Mouse (Mus musculus): ENCODE data around the gene Cachd1.

Gene Cachd1

DNA sequence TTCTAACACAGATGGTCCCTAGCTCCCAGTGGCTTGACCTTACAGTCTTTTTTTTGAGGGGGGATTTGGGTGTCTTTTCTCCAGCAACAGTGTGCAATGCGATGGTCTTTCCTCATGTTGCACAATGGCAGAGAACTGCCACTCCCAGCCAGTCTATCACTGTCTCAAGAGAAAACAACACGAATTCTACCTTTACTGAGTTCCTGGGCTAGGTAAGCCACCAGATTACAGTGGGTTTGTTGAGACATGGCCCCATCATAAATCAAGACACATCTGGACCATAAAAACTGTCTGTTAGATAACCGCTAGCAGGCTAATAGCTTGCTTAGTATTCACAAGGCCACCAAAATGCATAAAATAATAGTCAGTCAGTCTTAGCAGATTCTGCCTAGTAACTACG lies 147.8 kb downstream of the Cachd1 start:
- no peak for DNase-seq

DNA sequence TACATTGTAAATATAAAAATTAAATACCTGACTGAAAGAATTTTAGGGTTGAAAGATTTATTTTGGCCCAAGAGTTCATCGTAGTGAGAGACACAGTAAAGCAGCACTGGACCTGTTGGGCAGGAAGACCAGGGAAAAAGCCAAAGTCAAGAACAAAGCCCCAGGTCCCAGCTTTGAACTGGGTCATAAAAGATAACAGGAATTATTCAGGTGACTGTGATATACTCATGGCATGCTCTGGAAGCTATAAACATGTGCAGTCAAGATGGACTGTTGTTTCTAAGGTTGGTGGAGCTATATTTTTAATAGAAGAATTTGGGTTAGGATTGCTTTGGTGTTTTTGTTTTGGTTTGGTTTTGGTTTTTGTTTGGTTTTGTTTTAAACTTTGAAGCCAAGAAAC lies 148.7 kb downstream of the Cachd1 start:
- DNase-seq = no peak

DNA sequence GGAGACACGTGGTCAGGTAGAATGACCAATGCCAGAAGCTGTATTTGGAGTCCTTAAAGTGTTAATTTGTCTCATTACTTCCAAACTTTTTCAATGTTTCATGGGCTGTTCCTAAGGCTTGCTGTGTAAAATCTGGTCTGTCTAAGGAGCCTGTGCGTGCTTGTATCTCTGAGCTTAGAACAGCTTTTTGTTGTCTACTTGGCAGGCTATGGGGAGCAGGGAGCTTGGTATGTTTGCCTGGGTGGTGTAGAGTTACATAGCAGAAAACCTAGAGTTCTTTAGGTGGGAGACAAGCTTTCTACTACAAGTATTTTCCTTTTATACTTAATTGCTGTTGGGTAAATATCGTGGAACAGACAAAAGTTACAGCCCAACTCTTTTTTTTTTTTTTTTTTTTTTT lies 150.1 kb downstream of the Cachd1 start:
- no peak for DNase-seq

DNA sequence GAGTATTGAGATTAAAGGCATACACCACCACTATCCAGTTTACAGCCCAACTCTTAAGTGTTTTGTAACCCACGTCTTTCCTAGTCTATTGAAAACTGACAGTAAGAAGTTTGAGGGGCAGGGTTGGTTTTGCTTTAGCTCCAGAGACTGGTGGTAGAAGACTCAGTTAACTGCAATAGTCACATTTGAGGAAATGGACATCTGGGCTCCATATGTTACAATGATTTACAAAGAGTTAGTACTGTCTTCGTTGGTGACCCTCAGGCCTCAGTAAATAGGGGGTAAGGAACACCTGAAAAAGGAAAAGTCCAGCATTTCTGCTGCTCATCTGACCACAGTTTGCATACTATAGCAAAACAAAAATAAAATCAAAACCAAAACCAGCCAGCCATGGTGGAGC lies 150.6 kb downstream of the Cachd1 start:
- DNase-seq = no peak

DNA sequence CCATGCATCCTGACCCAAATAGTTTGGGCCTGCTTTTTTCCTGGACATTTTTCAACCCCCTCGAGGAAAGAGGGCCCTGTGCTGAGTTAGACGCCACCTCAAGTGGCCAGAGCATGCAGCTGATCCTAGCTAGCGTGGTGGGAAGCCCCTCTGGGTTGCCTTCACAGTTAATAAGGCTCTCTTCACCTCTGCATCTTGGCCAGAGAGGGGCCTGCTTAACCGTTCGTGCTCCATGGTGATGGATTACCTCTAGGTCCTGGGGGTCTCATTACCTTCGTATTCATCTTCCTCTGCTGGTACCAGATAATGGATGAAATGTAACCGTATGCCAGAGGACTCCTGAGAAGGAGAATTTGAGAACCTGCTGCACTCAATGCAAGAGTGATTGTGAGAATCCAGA lies 167.2 kb downstream of the Cachd1 start:
- DNase-seq = no peak

DNA sequence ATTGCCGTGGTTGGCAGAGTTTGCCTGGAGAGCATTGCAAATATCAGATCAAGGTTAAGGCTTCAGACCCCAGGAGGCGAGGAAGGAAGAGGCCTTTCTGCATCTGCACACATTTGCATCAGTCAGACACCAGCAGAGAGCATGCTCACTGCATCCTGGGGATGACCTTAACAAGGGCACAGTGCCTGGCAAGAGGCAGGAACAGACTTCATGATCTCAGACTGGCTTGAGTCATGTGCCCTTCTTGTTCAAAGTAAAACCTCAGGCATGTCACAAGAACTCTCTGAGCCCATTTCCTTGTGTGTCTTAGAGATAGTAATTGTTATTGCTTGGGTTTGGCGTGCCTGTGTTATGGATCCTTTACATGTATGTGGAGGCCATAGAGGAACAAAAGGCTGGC lies 167.8 kb downstream of the Cachd1 start:
- DNase-seq = no peak

DNA sequence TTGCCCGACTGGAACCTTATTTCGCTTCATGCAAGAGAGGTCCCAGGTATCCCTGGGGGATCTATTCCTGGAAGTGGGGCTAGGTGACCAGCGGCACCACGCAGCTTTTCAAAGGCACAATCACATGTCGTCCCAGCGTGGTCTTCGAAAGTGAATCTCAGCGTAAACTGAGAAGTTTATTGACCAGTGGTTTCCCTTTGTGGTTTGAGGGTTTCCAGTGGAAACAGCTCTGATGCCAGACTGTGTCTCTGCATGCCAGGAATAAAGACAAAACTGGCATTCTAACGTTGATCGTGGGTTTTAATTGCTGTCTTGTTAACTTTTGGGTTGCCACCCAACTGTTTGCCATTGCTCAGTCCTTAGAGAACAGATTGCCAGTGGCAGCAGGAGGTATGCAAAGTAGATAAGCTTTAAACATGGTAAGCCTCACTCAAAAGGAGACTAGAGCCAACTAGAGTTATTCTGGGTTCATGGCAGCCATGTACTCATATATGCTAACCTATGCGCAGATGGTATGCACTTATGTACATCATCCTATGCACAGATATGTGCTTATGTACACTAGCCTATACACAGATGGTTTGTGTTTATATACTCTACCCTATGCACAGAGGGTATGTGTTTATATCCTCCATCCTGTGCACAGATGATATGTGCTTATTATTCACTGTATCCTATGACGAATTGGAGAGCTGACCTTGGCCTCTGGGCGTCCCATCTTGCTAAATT lies 168.9 kb downstream of the Cachd1 start:
- no peak for DNase-seq

DNA sequence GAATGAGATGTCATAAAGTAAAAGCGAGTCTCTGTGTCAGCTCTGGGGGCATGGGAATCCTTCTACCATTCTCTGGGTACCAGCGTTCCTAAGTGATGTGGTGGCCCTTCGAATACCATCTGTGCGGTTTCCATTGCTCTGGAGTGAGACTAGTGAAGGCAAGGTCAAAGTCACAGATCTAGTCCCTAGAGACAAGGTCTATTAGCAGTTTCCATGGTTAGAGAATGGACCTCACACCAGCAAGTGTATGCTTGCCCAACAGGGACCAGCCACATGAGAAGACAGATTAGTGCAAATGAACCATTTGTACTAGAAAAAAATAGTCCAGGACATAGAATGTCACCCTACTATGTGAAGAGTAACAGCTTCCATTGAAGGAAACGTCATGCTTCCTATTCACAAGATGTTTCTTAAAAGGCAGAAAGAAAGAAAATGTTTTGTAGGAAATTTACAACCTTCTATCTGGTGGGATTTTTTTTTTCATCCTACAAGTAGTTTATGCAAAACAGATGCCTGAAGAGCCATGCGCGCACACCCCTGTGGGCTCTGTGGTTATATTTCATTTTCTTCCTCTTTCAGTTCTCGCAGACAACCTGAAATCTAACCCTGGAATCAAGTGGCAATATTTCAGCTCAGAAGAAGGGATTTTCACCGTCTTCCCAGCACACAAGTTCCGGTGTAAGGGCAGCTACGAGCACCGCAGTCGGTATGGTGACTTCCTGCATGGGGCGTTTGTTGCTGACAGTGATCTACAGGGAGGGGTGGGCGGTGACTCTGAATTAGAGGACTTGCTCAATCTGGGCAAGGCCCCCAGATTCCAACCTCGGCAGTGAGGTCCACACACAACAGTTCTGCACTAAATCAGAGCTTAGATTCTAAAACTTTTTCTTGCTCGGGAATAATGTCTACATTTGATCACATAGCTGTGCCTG lies 172.3 kb downstream of the Cachd1 start:
- DNase-seq = no peak

DNA sequence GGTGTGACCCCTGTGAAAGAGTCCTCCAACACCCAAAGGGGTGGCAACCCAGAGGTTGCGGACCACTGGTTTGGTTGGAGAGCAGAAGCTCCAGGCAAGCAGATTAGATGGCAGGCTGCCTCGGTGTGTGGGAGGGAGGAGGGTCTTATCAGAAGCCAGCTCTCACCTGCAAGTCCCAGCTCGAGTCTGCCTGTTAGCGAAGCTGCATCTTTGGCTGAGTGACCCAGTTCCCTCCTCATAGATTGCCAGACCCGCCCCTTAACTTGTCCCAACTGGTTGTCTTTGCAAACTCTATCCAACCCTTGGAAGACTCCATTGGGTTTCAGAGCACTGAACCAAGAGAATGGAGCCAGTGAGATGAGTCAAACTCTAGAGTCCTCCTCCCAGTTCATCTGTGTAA lies 173.8 kb downstream of the Cachd1 start:
- DNase-seq = no peak

DNA sequence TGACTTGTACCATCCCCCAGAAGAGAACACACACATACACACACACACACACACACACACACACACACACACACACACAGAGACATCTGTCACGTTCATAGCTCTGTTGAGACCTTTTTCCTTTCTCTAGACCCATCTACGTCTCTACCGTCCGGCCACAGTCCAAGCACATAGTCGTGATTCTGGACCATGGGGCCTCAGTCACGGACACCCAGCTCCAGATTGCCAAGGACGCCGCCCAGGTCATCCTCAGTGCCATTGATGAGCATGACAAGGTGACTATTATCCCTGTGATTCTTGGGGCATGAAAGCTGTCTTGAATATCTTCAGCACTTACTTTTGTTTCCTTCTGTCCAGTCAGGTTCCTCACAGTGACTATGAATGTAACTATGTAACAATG lies 175.4 kb downstream of the Cachd1 start:
- no peak for DNase-seq

DNA sequence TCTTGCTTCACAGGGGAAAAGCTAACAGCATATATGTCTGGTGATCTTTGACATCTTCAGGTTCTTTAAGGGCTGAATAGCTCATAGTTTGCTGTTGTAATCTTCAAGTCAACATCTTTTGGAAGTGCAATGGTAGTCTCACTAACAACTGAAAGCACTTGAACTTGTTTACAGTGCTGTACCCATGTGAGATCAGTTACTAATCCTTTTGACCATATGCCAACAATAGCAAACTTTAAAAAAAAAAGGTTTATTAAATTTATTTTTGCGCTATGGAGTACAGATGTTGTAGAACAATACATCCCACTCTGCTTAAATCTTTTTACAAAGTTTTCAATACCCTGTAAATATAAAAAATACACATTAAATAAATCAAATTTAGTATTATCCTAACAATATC lies 186.9 kb downstream of the Cachd1 start:
- no peak for DNase-seq

DNA sequence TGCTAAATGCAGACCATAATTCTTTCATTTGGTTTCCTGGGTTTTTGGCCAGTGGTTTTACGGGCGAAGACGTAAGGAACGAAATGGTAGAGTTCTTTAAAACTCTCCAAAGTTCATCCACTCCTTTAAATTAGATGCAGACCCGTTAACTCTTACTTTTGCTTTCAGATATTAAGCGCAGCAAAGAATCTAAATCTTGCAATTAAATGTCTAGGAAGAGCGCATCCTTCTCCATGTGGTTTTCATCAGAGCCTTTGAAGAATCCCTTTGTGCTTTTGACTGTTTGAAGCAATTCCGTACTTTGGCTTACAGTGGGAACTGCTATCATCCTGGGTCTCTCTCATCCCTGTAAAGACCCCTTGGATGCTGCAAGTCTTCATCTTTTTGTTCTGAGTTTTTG lies 187.3 kb downstream of the Cachd1 start:
- no peak for DNase-seq

DNA sequence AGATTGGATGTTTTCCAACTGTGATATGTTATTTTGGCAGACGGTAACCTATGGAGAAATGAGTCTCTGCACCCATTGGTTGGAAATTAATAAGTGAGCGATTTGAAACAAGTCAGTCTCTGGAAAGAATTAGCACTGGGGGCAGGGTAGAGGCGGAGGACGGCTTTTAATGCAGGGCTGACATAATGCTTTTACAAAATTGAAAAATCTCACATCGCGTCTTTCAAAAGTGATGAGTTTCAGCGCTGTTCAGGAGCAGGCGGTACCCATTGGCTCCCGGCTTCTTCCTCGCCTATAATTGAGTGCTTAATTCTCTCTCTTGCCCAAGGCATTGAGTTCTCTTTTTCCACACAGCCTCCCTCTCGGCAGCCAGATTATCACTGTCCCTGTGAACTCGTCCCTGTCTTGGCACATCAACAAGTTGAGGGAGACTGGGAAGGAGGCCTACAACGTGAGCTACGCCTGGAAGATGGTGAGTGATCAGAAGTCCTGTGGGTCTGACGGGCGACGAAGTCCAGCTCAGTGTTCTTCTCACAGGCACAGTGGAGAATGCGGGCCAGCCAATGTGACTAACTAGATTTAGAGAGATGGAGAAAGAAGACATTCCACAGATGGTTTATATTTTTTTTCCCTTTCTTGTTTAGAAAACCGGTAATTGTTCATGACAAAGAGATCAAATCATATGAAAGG lies 191.4 kb downstream of the Cachd1 start:
- DNase-seq = no peak

DNA sequence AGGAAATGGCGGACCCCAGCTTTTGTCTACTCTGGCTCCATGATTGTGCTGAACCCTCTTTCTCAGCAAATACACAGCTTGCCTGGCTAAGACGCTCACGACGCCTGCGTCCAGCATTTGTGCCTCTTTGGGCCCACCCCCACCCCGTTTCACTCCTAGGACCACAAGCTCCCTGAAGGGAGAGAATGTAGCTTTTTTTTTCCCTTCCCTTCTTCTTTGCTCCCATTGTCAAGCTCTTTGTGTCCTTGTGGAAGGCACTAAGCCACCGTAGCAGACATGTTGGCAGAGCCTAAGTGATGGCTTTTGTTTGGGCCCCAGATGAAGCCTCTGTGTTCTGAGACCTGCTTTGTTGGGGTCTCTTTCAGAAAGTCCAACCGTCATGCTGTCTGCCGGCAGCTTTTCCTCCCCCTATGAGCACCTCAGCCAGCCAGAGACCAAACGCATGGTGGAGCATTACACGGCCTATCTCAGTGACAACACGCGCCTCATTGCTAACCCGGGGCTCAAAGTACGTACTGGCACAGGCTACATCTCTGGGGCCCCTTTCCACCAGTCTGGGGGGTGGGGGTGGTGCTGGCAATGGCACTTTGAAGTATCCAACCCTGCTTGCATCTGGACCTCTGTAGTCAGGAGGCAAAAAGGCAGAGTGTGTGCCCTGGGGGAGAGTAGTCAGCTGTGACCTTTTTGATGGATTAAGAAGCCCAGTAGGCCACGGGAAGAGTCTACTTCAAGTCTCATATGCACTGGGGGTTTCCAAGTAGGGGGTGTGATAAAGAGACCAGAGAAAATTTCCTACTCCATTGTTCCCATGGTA lies 197.4 kb downstream of the Cachd1 start:
- DNase-seq = peak; percentile 26

DNA sequence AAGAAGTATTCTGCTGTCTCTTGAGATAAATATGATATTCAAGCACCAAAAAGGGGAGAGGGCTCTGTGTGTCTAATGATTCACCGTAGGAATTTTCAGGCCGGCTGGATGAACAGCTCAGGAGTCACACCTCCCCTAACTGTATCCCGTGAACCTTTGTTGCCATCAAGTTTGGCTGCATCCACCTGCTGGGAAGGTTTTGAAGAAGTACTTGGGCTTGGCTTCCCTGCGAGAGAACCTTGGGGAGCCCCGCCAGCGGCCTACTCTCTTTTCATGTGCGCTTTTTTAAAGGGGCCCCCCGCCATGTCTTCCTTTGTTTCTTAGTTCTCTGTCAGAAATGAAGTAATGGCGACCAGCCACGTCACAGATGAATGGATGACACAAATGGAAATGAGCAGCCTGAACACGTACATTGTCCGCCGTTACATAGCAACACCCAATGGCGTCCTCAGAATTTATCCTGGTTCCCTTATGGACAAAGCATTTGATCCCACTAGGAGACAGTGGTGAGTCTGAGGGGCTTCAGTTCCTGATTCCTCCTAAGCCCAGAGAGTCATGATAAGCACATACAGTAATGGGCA lies 198.1 kb downstream of the Cachd1 start:
- DNase-seq = peak; percentile 20

DNA sequence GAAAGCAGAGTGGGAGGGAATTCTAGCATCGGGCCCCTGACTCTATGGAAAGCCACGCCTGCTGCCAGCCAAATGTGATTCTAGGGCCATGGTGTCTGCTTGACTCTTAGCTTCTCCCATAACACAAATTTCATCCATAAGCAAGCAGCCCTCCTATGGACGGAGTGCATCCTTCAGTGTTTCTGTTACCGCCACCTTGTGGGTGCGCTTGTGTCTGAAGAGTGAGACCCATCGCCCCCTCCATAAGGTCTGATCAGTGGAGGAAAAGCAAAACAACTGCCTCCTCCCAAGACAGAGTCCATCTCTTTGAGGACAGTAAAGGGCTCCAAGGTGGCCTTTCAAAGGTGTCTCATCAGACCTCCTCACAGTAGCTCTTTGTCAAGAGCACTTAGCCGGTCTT lies 201.0 kb downstream of the Cachd1 start:
- no peak for DNase-seq

DNA sequence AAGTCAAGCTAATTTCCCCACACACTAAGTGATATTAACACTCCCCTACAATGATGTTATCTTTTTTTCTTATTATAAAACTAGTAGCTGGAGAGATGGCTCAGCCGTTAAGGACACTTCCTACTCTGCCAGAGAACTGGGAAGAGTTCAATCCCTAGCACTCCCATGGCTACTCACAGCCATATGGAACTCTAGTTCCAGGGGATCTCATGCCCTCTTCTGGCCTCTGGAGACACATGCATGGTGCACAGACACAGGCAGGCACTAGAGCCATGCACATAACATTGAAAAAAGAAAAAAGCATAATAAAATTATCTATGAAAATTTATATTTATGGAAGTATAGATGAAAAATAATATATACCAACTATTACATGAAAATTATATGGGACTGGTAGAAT lies 210.7 kb downstream of the Cachd1 start:
- no peak for DNase-seq

DNA sequence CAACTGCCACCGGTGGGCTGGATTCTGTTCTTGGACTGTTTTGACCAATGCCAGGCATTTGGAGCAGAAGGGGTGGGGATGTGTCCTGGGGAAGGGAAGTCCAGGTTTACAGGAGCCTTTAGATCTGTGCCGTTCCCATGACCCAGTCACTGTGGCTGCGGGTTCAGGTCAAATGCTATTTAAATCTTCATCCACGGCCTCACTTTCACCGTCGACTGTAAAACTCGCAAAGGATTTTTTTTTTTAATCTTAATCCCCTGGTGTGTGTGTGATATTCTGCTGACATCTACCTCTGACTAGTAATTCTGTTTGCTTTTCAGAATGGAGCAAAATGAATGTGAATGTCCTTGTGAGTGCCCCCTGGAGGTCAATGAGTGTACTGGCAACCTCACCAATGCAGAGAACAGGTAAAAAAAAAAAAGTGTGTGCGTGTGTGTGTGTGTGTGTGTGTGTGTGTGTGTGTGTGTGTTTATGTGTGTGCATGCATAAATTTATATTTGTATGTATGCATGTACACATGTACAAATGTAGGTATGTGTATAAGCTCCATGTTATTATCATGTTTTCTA lies 211.8 kb downstream of the Cachd1 start:
- DNase-seq = peak; percentile 65

DNA sequence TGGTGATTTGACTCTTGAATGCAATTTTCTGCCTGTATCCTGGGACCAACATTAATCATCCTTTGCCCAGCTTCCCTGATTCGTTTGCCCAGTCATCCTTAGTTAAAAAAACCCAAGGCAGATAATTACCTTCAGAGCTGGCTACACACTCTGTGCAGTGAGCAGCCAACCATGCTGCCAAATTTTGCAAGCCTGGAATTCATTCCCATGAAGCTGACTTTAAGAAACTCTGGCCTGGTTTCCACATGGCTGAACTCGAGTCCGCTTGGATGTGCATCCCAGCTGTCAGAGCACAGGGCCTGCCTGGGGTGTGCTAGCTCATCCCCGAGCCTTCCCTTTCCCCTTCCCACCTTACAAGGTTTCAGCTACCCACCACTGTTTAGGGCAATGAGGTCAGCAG lies 214.5 kb downstream of the Cachd1 start:
- DNase-seq = peak; percentile 86

DNA sequence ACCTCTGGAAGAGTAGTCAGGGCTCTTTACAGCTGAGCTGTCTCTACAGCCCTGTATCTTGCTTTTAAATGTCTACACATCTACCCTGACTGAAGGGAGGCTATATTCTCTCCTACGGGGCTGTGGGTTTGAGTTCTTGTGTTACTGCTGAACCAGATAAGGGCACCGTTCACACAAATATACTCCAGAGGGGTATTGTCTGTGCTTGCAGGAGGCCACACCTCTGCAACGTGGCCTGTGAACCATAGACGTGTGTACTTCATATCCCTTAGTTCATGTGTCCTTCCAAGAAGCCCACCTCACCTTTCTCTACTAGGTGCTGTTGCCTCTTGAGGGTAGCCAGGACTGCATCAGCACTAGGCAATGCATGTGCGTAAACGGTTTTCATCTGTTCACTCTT lies 215.6 kb downstream of the Cachd1 start:
- DNase-seq = no peak

DNA sequence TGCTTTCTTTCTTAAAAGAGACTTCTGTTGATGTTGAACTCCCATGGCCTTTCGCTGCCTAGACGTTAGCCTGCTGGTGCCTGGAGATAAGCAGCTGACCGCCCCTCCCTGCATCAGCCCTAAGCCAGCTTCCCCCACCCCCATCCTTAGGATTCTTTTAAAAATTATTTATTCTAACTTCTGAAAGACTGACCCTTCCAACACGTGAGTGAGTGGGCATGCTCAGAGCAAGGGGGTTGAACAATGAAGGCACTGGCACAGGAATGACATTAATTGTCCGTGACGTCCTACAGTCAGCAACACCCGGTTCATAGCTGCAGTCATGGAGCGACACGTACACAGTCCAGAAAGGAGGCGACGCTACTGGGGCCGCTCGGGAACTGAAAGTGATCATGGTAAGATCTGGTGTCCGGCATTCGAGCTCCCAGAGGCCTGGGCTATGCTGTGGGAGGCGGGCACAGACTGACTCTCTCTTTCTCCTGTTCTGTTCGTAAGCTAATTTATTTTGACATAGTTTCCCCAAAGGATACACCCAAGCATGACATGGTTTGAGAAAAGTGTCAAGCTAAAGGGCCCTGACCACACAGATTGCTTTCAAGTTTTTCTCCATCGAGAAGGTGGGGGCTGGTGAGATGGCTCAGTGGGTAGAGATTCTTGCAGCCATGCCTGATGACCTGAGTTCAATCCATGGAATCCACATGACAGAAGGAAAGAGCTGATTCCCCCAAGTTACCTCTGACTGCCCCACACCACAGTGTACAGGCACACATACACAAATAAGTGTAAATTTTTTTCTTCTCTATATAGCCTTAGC lies 218.2 kb downstream of the Cachd1 start:
- DNase-seq = peak; percentile 85

Data from retina, postnatal 1 day (tissue).